Mouse (Mus musculus) spleen, embryonic (tissue): ENCODE data around the gene Eps8l1.

Source experiments
- CTCF ChIA-PET: fragments of 350-600 bp; sonication (Branson Sonifier 250); formaldehyde crosslinking; loops from one replicate; lab custom pipeline; 2022; lab: Charles Lee

Eps8l1 gene

GRCm38 (mm10) chr7:4508062-4508738, 47.7 kb downstream of the Eps8l1 start:
- CTCF ChIA-PET, result interaction anchor here (0.6 kb wide), 1 partner anchor 62 kb away, joined by 5 read pairs; no protein-coding TSS in a partner anchor

DNA sequence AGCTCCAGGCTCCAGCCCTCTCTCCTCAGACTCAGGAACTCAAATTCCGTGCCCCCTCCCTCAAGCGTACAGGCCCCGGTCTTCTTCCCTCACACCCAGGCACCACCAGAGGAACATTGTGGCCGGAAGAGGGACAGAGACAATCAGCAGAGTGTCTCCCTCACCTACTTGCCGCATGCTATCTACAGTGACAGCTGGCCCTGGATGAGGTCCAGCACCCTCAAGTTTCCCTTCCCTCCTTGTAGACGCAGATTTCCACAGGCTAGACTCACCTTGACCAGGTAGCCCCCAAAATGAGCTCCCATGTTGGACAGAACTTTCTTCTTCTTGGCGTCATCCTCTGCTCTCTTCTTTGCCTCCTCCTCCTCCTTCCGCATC, 48.3 kb downstream of the Eps8l1 start:
- CTCF ChIA-PET, result interaction anchor here (0.6 kb wide), 1 partner anchor 63 kb away, joined by 5 read pairs; no protein-coding TSS in a partner anchor

GRCm38 (mm10) chr7:4509863-4510608, 49.6 kb downstream of the Eps8l1 start:
- CTCF ChIA-PET, result interaction anchor here (1.0 to 1.1 kb wide), 2 partner anchors 12 to 16 kb away, joined by 3 to 4 read pairs; no protein-coding TSS in a partner anchor

- CTCF ChIA-PET, result interaction anchor here (0.9 kb wide), 1 partner anchor 14 kb away, joined by 3 read pairs; no protein-coding TSS in a partner anchor
Observed at GRCm38 (mm10) chr7:4511489-4512224, 51.2 kb downstream of the Eps8l1 start.

DNA sequence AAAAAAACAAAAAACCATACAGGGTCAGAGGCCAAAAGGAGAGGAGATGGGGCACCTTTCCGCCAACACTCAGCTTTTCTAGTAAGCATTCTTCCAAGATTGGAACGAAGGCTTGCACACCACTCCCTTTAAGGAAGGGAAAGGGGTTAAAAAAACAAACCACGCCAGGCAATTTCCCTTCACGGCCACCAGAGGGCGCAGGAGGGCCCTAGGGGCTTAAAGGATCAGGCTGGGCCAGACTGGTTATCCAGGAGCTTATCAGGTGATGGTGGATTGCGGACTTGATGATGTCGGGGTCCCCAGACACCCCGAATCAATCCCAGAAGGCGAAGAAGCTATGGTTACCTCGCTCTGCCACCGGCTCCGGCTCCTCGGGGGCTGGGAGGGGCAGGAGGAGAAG, 52.8 kb downstream of the Eps8l1 start:
- CTCF ChIA-PET, result interaction anchor here (0.6 kb wide), 1 partner anchor 15 kb away, joined by 6 read pairs; no protein-coding TSS in a partner anchor

- CTCF ChIA-PET, result interaction anchor here (0.6 kb wide), 1 partner anchor 26 kb away, joined by 4 read pairs; no protein-coding TSS in a partner anchor
Observed at GRCm38 (mm10) chr7:4513829-4514712, 53.6 kb downstream of the Eps8l1 start.

DNA sequence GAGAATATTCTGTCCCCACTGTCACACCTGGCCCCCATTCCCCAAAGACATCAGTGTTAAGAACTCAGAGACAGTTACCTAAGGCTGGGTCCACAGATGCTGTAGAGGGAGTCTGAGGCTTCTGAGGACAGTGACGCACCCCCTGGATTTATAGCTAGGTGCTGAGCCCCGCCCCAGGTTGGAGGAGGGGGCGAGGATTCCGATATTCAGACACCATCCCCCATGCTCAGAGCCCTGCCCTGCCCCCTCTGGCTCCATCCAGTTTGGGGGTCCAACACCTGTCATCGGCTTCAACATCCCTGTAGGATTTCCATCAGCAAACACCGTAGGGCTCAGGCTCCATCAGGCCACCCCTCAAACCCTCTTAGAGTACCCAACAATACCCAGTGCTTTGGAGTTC, 55.4 kb downstream of the Eps8l1 start:
- CTCF ChIA-PET, result interaction anchor here (0.6 to 0.7 kb wide), 3 partner anchors 29 to 291 kb away, joined by 3 to 15 read pairs (median 3); no protein-coding TSS in a partner anchor

- CTCF ChIA-PET, result interaction anchor here (0.7 kb wide), 1 partner anchor 28 kb away, joined by 3 read pairs; no protein-coding TSS in a partner anchor
Observed at GRCm38 (mm10) chr7:4516332-4517050, 56.0 kb downstream of the Eps8l1 start, which contains the start of gene Tnnt1. Tnnt1 (minus strand) TSS chr7:4516382.

GRCm38 (mm10) chr7:4518487-4518886, 58.0 kb downstream of the Eps8l1 start:
- CTCF ChIA-PET, result no interaction called here

DNA sequence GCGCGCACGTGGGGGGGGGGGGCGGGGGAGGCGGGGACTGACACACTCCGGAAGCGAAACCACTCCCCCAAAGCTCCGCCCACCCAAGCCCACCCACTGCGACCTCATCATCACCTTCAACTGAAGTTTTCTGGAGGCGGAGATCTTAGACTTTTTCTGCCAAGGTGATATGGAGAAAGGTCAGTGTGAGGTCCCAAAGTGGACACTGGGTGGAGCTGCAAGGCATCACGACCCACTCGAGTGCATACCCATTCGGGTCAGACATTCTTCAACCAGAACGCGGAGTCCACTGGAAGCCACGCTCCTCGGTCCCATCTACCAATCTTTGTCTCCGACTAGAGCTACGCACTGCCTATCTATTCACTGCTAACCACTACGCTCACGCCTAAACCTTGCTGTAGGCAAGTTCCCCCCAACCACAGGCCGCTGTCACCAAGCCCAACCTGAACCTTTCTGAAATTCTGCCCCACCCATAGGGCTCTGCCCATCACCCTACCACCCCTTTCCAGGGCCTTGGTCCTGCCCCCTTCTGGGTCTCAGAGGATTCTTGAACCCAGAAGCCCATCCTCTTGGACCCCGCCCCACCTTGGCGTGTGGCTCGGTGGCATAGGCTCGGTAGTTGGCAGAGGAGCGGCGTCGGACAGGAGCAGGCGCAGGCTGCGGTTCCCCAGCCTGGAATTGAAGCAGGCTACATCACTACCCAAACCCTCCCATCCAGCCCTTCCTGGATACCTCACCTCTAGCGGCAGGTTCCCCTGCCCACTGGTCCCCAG, 60.9 kb downstream of the Eps8l1 start:
- CTCF ChIA-PET, result no interaction called here

GRCm38 (mm10) chr7:4522292-4522691, 61.8 kb downstream of the Eps8l1 start:
- CTCF ChIA-PET, result interaction anchor here (0.5 kb wide), 1 partner anchor 295 kb away, joined by 8 read pairs; no protein-coding TSS in a partner anchor

GRCm38 (mm10) chr7:4523205-4524130, 63.0 kb downstream of the Eps8l1 start:
- CTCF ChIA-PET, result interaction anchor here (0.6 to 0.7 kb wide), 3 partner anchors 63 to 1634 kb away, joined by 4 to 8 read pairs (median 5); partner anchors contain the start of gene Eps8l1

DNA sequence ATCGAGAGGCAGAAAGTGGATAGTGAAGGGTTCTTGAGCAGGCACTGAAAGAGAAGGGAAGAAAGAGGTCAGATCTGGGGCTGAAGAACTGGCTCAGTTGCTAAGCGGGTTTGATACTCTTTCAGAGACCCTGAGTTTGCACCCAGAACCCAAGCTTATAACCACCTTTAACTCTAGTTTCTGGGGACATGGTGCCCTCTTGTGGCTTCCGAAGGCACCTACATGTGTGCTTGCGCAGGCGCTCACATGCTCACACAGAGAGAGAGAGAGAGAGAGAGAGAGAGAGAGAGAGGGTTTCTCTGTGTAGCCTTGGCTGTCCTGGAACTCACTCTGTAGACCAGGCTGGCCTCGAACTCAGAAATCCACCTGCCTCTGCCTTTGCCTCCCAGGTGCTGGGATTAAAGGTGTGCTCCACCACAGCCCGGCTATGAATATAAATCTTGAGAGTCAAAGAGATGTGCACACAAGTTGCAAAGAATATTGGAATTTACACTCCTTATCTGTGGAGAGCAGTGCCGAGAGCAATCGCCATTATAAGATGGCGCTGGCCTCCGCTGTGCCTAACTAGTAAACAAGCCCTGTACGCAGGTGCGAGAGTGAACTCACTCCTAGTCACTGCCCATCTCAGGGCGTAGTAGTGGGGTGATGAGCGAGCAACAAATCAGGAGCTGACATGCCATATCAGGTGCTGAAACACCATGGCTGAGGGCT, 63.9 kb downstream of the Eps8l1 start, which contains the start of gene Tnni3:
TSS of gene Tnni3 (minus strand) at position 18 of the 711 bp plus-strand sequence.
- CTCF ChIA-PET, result interaction anchor here (0.6 to 0.7 kb wide), 3 partner anchors 64 to 1633 kb away, joined by 4 to 8 read pairs (median 5); partner anchors contain the start of gene Eps8l1

GRCm38 (mm10) chr7:4526341-4527301, 66.1 kb downstream of the Eps8l1 start:
- CTCF ChIA-PET, result interaction anchor here (0.7 kb wide), 1 partner anchor 63 kb away, joined by 3 read pairs; no protein-coding TSS in a partner anchor

GRCm38 (mm10) chr7:4527302-4527689, 66.8 kb downstream of the Eps8l1 start:
- CTCF ChIA-PET, result no interaction called here
